Mouse (Mus musculus): ENCODE results near the gene Olfr1396. TPM values are rescaled to one million over a fixed set of nuclear protein-coding genes. Genes with fewer than 3 reads are reported as not detected.
A peak's percentile ranks its signal among the peaks of the same experiment; 100 is the strongest.

Olfr1396 gene
- total RNA-seq (2021), result not detected
- long read RNA-seq, experiment 1, result 0 reads
- long read RNA-seq, experiment 2, result 0 reads

- DNase-seq, result no peak
Observed at GRCm38 (mm10) chr11:49114774-49115173, at the start of gene Olfr1396. TSS of gene Olfr1396 (minus strand) at chr11:49114874.

- DNase-seq, result no peak
Observed at GRCm38 (mm10) chr11:49156821-49157814, 42.4 kb upstream of the Olfr1396 start.

- no peak for DNase-seq
Observed at GRCm38 (mm10) chr11:49154077-49154476, 39.4 kb upstream of the Olfr1396 start, which contains the start of gene Olfr1394. TSS of gene Olfr1394 (plus strand) at chr11:49154377.

GRCm38 (mm10) chr11:49141974-49142373 is 27.3 kb upstream of the Olfr1396 start, which contains the start of gene Olfr1395:
TSS of gene Olfr1395 (plus strand) at chr11:49142274.
- DNase-seq, result no peak

GRCm38 (mm10) chr11:49124169-49124568 is 9.5 kb upstream of the Olfr1396 start:
- no peak for DNase-seq

GRCm38 (mm10) chr11:49119635-49120034 is 5.0 kb upstream of the Olfr1396 start:
- DNase-seq, result no peak

GRCm38 (mm10) chr11:49114158-49114557 is 516 bp downstream of the Olfr1396 start:
- no peak for DNase-seq

GRCm38 (mm10) chr11:49112624-49113219 is 2.0 kb downstream of the Olfr1396 start:
- no peak for DNase-seq

GRCm38 (mm10) chr11:49111000-49111399 is 3.7 kb downstream of the Olfr1396 start:
- no peak for DNase-seq

- DNase-seq, result no peak
Observed at GRCm38 (mm10) chr11:49108833-49109232, 5.8 kb downstream of the Olfr1396 start.

GRCm38 (mm10) chr11:49107650-49108537 is 6.8 kb downstream of the Olfr1396 start:
- no peak for DNase-seq

- no peak for DNase-seq
Observed at GRCm38 (mm10) chr11:49105752-49106151, 8.9 kb downstream of the Olfr1396 start.

GRCm38 (mm10) chr11:49103047-49103693 is 11.5 kb downstream of the Olfr1396 start:
- DNase-seq, result peak; percentile 93

GRCm38 (mm10) chr11:49101500-49101899 is 13.2 kb downstream of the Olfr1396 start:
- DNase-seq, result no peak

- no peak for DNase-seq
Observed at GRCm38 (mm10) chr11:49100409-49100808, 14.3 kb downstream of the Olfr1396 start.

GRCm38 (mm10) chr11:49095367-49095766 is 19.3 kb downstream of the Olfr1396 start:
- DNase-seq, result no peak

GRCm38 (mm10) chr11:49093861-49094660 is 20.6 kb downstream of the Olfr1396 start:
- DNase-seq, result no peak

GRCm38 (mm10) chr11:49092786-49093185 is 21.9 kb downstream of the Olfr1396 start:
- DNase-seq, result no peak

- no peak for DNase-seq
Observed at GRCm38 (mm10) chr11:49092053-49092586, 22.6 kb downstream of the Olfr1396 start.

- DNase-seq, result no peak
Observed at GRCm38 (mm10) chr11:49091171-49091570, 23.5 kb downstream of the Olfr1396 start.
